8 mouse cellular contexts compared by ENCODE assay signal in the genomic region with DNA sequence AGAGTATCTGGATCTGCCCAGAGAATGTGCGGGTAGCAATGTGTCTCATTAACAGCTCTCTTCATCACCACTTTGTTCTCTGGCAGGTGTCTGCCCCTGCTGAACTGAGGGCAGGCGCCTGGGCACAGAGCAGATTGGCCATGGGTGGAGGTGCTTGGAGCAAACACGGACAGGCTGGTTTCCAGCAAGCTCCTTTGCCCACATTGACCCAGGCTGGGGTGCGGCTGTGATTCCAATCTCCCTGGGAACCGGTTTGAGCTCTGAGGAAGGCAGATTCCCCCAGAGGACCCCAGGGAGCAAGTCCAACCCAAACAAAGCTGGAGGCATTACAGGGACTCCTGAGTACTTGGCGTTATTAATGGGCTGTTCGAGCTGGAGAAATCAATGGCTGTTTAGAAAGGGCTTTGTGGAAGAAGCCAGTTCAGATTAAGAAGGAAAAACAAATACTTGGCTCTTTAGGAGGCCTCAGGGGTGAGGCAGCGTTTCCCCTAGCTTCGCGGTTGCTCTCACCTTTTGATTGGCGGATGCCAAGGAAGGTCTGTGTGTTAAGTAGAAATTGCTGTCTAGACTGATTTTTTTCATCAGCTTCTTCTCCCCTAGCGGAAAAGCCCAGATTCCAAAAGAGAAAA.
A peak's percentile ranks its signal among the peaks of the same experiment; 100 is the strongest.
DNase-seq lines count a peak whose midpoint lies in the region; ATAC-seq and TF ChIP-seq lines count a peak whose summit lies in the region.

No protein-coding gene starts in this region.

- H3K4me1 ChIP-seq in kidney, postnatal 0 days (replicated peaks; ENCODE audit: insufficient read depth, low read length), result peaks cover 5% of the 10 kb centered on the region
- H3K4me1 ChIP-seq in hindbrain, embryonic 10.5 days (replicated peaks), result peaks cover 48% of the 10 kb centered on the region
- H3K4me1 ChIP-seq in midbrain, embryonic 10.5 days, result peaks cover 53% of the 10 kb centered on the region

- peak overlapping the region; percentile 28; the same call in 1 of the 2 replicates for H3K4me2 ChIP-seq in kidney, postnatal 0 days (ENCODE audit: low read length)

- H3K4me3 ChIP-seq in kidney, postnatal 0 days (replicated peaks; ENCODE audit: low read depth, low read length), result no peak overlapping the region
- no peak overlapping the region for H3K4me3 ChIP-seq in hindbrain, embryonic 10.5 days
- 0 out of 2 replicates have a peak overlapping the region, but pooled peaks have one; percentile 28 for H3K4me3 ChIP-seq in midbrain, embryonic 10.5 days

- no peak for DNase-seq in kidney, postnatal 0 days (ENCODE audit: low spot score)
- no peak for DNase-seq in kidney, postnatal 36 days
- DNase-seq in cerebellum, adult 9-10 months, result peak; percentile 81
- no peak for DNase-seq in hindbrain, embryonic 10.5 days (ENCODE audit: low spot score)
- peak; percentile 43 for DNase-seq in midbrain, embryonic 10.5 days (ENCODE audit: low spot score)
- no peak for DNase-seq in spleen, postnatal 14 days (ENCODE audit: low spot score in 2 of 2)
- no peak for DNase-seq in gastrocnemius, adult 8-10 months (ENCODE audit: low spot score in 2 of 2)
- no peak for DNase-seq in left cerebral cortex, adult 11 months (ENCODE audit: low spot score)

- H3K36me3 ChIP-seq in kidney, postnatal 0 days (ENCODE audit: insufficient read depth, low read length), result no peaks in the 10 kb centered on the region
- H3K36me3 ChIP-seq in hindbrain, embryonic 10.5 days, result no peaks in the 10 kb centered on the region
- H3K36me3 ChIP-seq in midbrain, embryonic 10.5 days, result no peaks in the 10 kb centered on the region

- H3K27ac ChIP-seq in kidney, postnatal 0 days, result 0 out of 2 replicates have a peak overlapping the region, but pooled peaks have one; percentile 31
- peak overlapping the region; percentile 80 for H3K27ac ChIP-seq in hindbrain, embryonic 10.5 days
- peak overlapping the region; percentile 68 for H3K27ac ChIP-seq in midbrain, embryonic 10.5 days (replicated peaks)

- H3K27me3 ChIP-seq in kidney, postnatal 0 days (ENCODE audit: insufficient read depth, low read length), result no peaks in the 10 kb centered on the region
- peaks cover 24% of the 10 kb centered on the region; the same call in 1 of the 2 replicates for H3K27me3 ChIP-seq in hindbrain, embryonic 10.5 days (ENCODE audit: insufficient read depth, poor library complexity, severe bottlenecking)
- H3K27me3 ChIP-seq in midbrain, embryonic 10.5 days (ENCODE audit: low read depth, poor library complexity, severe bottlenecking), result peaks cover 96% of the 10 kb centered on the region

- ATAC-seq in kidney, postnatal 0 days (replicated peaks; ENCODE audit: low FRiP score, low read depth), result no peak

- TF ChIP-seq CTCF in kidney, postnatal 0 days (IDR thresholded peaks at IDR 0.05; ENCODE audit: low read depth), result no peak

- H3K9ac ChIP-seq in kidney, postnatal 0 days (ENCODE audit: low read depth, low read length), result no peak overlapping the region

- no peaks in the 10 kb centered on the region for H3K9me3 ChIP-seq in kidney, postnatal 0 days (replicated peaks; ENCODE audit: low read length)
- no peaks in the 10 kb centered on the region for H3K9me3 ChIP-seq in hindbrain, embryonic 10.5 days
- H3K9me3 ChIP-seq in midbrain, embryonic 10.5 days (replicated peaks), result no peaks in the 10 kb centered on the region

- WGBS in kidney, postnatal 0 days, result 46% methylated on average over 12 of the region's 12 CpGs
- WGBS in hindbrain, embryonic 10.5 days, result 27% methylated on average over 12 of the region's 12 CpGs
- 22% methylated on average over 12 of the region's 12 CpGs for whole genome bisulfite sequencing in midbrain, embryonic 10.5 days

Comparison
In these comparisons a context has a peak if more than half of its experiments do, and no peak if none do; other contexts are left out.
1. DNase-seq: peak in cerebellum, adult 9-10 months (single experiment) and midbrain, embryonic 10.5 days (single experiment); none in kidney, postnatal 0 days (single experiment), kidney, postnatal 36 days (0 of 2), hindbrain, embryonic 10.5 days (single experiment), spleen, postnatal 14 days (0 of 2), gastrocnemius, adult 8-10 months (0 of 2) and left cerebral cortex, adult 11 months (single experiment).
2. Peak in every context shown above with its lines, with median percentiles within 50 percentile points of each other: H3K27ac ChIP-seq.